Mouse (Mus musculus) thymus, postnatal 10 days (tissue): Measurements from ENCODE around the gene Art4.
"Not testable (repeated sequence)": the region's sequence is repeated elsewhere in the genome, so short reads cannot be mapped to it uniquely, and the experiment has no call there.

Experiments
- DNase-seq, 2 experiments: peaks; one replicate each; pipeline ENCODE4 v3.0.0; 2021; ENCODE audit warnings: low spot score in 2 of 2

Gene Art4

GRCm38 (mm10) chr6:136857186-136857872 lies at the start of gene Art4:
Gene Art4 (minus strand): TSS chr6:136857733.
- peak; percentile 62 to 68 for DNase-seq

GRCm38 (mm10) chr6:136906937-136907293 lies 49.4 kb upstream of the Art4 start:
- DNase-seq = no peak

GRCm38 (mm10) chr6:136906283-136906936 lies 48.9 kb upstream of the Art4 start:
- no peak for DNase-seq

- no peak for DNase-seq
Observed at GRCm38 (mm10) chr6:136903885-136904470, 46.4 kb upstream of the Art4 start.

GRCm38 (mm10) chr6:136902527-136902926 lies 45.0 kb upstream of the Art4 start:
- no peak for DNase-seq

GRCm38 (mm10) chr6:136901010-136901409 lies 43.5 kb upstream of the Art4 start:
- DNase-seq = no peak

- DNase-seq = no peak
Observed at GRCm38 (mm10) chr6:136900369-136901009, 43.0 kb upstream of the Art4 start.

GRCm38 (mm10) chr6:136898954-136899353 lies 41.4 kb upstream of the Art4 start:
- DNase-seq = peak; percentile 9 to 21

GRCm38 (mm10) chr6:136898222-136898621 lies 40.7 kb upstream of the Art4 start:
- DNase-seq = no peak

GRCm38 (mm10) chr6:136897789-136898188 lies 40.3 kb upstream of the Art4 start:
- no peak for DNase-seq

- no peak for DNase-seq
Observed at GRCm38 (mm10) chr6:136894532-136895339, 37.2 kb upstream of the Art4 start.

- DNase-seq = no peak
Observed at GRCm38 (mm10) chr6:136892002-136892401, 34.5 kb upstream of the Art4 start.

- DNase-seq = no peak
Observed at GRCm38 (mm10) chr6:136889554-136889953, 32.0 kb upstream of the Art4 start.

- no peak for DNase-seq
Observed at GRCm38 (mm10) chr6:136889067-136889466, 31.5 kb upstream of the Art4 start.

- no peak for DNase-seq
Observed at GRCm38 (mm10) chr6:136887854-136888253, 30.3 kb upstream of the Art4 start.

- DNase-seq = not testable (repeated sequence)
Observed at GRCm38 (mm10) chr6:136884766-136885165, 27.2 kb upstream of the Art4 start.

GRCm38 (mm10) chr6:136883961-136884360 lies 26.4 kb upstream of the Art4 start:
- no peak for DNase-seq

GRCm38 (mm10) chr6:136883431-136883915 lies 25.9 kb upstream of the Art4 start:
- no peak for DNase-seq

- no peak for DNase-seq
Observed at GRCm38 (mm10) chr6:136881678-136882077, 24.1 kb upstream of the Art4 start.

- DNase-seq = no peak
Observed at GRCm38 (mm10) chr6:136875670-136876069, 18.1 kb upstream of the Art4 start, which contains the start of gene Mgp. Gene Mgp (minus strand): TSS chr6:136875823.

- no peak for DNase-seq
Observed at GRCm38 (mm10) chr6:136874599-136874998, 17.1 kb upstream of the Art4 start.

GRCm38 (mm10) chr6:136868921-136869320 lies 11.4 kb upstream of the Art4 start:
- no peak for DNase-seq
